Mouse (Mus musculus): ENCODE data around the gene Coro1b. TPM values are rescaled to one million over a fixed set of nuclear protein-coding genes. Genes with fewer than 3 reads are reported as not detected.

Coro1b gene
- polyA plus RNA-seq, 1 experiment: 238 TPM

GRCm38 (mm10) chr19:4189051-4189620 is 40.7 kb downstream of the Coro1b start:
- no peak overlapping the region for H3K4me3 ChIP-seq
- H3K79me2 ChIP-seq (ENCODE audit: control insufficient read depth, insufficient read depth): peaks cover 18% of the 10 kb centered on the region
- no peak overlapping the region for H3K4me2 ChIP-seq (ENCODE audit: low read depth)
- peaks cover 6% of the 10 kb centered on the region for H3K36me3 ChIP-seq (ENCODE audit: control insufficient read depth, insufficient read depth)
- H3ac ChIP-seq (ENCODE audit: control insufficient read depth, insufficient read length): no peak overlapping the region
- H3K27me3 ChIP-seq (ENCODE audit: control insufficient read depth, insufficient read depth, insufficient read length): no peaks in the 10 kb centered on the region
- TF ChIP-seq REST (IDR thresholded peaks at IDR 0.05; ENCODE audit: insufficient read depth, insufficient read length): no peak
- no peak for TF ChIP-seq MAX (IDR thresholded peaks at IDR 0.05; ENCODE audit: low read depth)
- no peak for TF ChIP-seq USF1 (IDR thresholded peaks at IDR 0.05; ENCODE audit: low read depth)
- no peak for TF ChIP-seq SRF (IDR thresholded peaks at IDR 0.05; ENCODE audit: control insufficient read depth, insufficient read length, low read depth)
- no peak for TF ChIP-seq MYOD1 (IDR thresholded peaks at IDR 0.05; ENCODE audit: control insufficient read depth in 1 of 3, insufficient read length in 2 of 3, low read depth in 2 of 3)
- no peak for TF ChIP-seq MYOG (IDR thresholded peaks at IDR 0.05; ENCODE audit: control insufficient read depth in 1 of 3, insufficient read depth in 1 of 3, insufficient read length in 2 of 3, low read depth in 2 of 3)
- no peak for TF ChIP-seq POLR2AphosphoS2 (IDR thresholded peaks at IDR 0.05; ENCODE audit: insufficient read length, low read depth)
- no peak for TF ChIP-seq TCF3 (IDR thresholded peaks at IDR 0.05; ENCODE audit: insufficient read length, low read depth)
- TF ChIP-seq CEBPB (IDR thresholded peaks at IDR 0.05; ENCODE audit: insufficient read depth, poor library complexity, severe bottlenecking): no peak

GRCm38 (mm10) chr19:4190831-4191334 is 42.5 kb downstream of the Coro1b start, which contains the start of gene Tbc1d10c:
Tbc1d10c (minus strand) TSS chr19:4191284.
- peak within 1 kb of the TSS; percentile 73 for H3ac ChIP-seq (ENCODE audit: control insufficient read depth, insufficient read length)
- peak within 1 kb of the TSS; percentile 75 for H3K4me2 ChIP-seq (ENCODE audit: low read depth)
- peak within 1 kb of the TSS; percentile 94 for H3K4me3 ChIP-seq
- peaks cover 16% of the 10 kb centered on the region for H3K36me3 ChIP-seq (ENCODE audit: control insufficient read depth, insufficient read depth)
- H3K79me2 ChIP-seq (ENCODE audit: control insufficient read depth, insufficient read depth): peaks cover 18% of the 10 kb centered on the region
- no peak for TF ChIP-seq MYOD1 (IDR thresholded peaks at IDR 0.05; ENCODE audit: control insufficient read depth in 1 of 3, insufficient read length in 2 of 3, low read depth in 2 of 3)
- TF ChIP-seq POLR2A (IDR thresholded peaks at IDR 0.05; ENCODE audit: insufficient read length, low read depth): no peak
- no peak for TF ChIP-seq USF1 (IDR thresholded peaks at IDR 0.05; ENCODE audit: low read depth)
- TF ChIP-seq MYOG (IDR thresholded peaks at IDR 0.05; ENCODE audit: control insufficient read depth in 1 of 3, insufficient read depth in 1 of 3, insufficient read length in 2 of 3, low read depth in 2 of 3): no peak
- TF ChIP-seq TCF3 (IDR thresholded peaks at IDR 0.05; ENCODE audit: insufficient read length, low read depth): no peak
- TF ChIP-seq REST (IDR thresholded peaks at IDR 0.05; ENCODE audit: insufficient read depth, insufficient read length): no peak
- TF ChIP-seq MAX (IDR thresholded peaks at IDR 0.05; ENCODE audit: low read depth): no peak
- TF ChIP-seq SRF (IDR thresholded peaks at IDR 0.05; ENCODE audit: control insufficient read depth, insufficient read length, low read depth): no peak
- no peak for TF ChIP-seq CEBPB (IDR thresholded peaks at IDR 0.05; ENCODE audit: insufficient read depth, poor library complexity, severe bottlenecking)
- TF ChIP-seq E2F4 (IDR thresholded peaks at IDR 0.05; ENCODE audit: insufficient read depth): no peak
- TF ChIP-seq TCF12 (IDR thresholded peaks at IDR 0.05; ENCODE audit: insufficient read depth, poor library complexity, severe bottlenecking): no peak
- TF ChIP-seq POLR2AphosphoS2 (IDR thresholded peaks at IDR 0.05; ENCODE audit: insufficient read length, low read depth): no peak
- H3K27me3 ChIP-seq (ENCODE audit: control insufficient read depth, insufficient read depth, insufficient read length): no peaks in the 10 kb centered on the region

GRCm38 (mm10) chr19:4191528-4192250 is 43.3 kb downstream of the Coro1b start, which contains the start of gene Ppp1ca:
Ppp1ca (plus strand) TSS chr19:4192065.
- H3K4me3 ChIP-seq: peak within 1 kb of the TSS; percentile 94
- H3ac ChIP-seq (ENCODE audit: control insufficient read depth, insufficient read length): peak within 1 kb of the TSS; percentile 73
- peak within 1 kb of the TSS; percentile 99 for H3K4me2 ChIP-seq (ENCODE audit: low read depth)
- H3K79me2 ChIP-seq (ENCODE audit: control insufficient read depth, insufficient read depth): peaks cover 18% of the 10 kb centered on the region
- peaks cover 18% of the 10 kb centered on the region for H3K36me3 ChIP-seq (ENCODE audit: control insufficient read depth, insufficient read depth)
- no peaks in the 10 kb centered on the region for H3K27me3 ChIP-seq (ENCODE audit: control insufficient read depth, insufficient read depth, insufficient read length)
- TF ChIP-seq MYOG (IDR thresholded peaks at IDR 0.05; ENCODE audit: control insufficient read depth in 1 of 3, insufficient read depth in 1 of 3, insufficient read length in 2 of 3, low read depth in 2 of 3) (no peak), E2F4 (IDR thresholded peaks at IDR 0.05; ENCODE audit: insufficient read depth) (no peak), POLR2AphosphoS2 (IDR thresholded peaks at IDR 0.05; ENCODE audit: insufficient read length, low read depth) (peak; percentile 91), MYOD1 (IDR thresholded peaks at IDR 0.05; ENCODE audit: control insufficient read depth in 1 of 3, insufficient read length in 2 of 3, low read depth in 2 of 3) (peak in 1 of 3 experiments; percentile 7), TCF3 (IDR thresholded peaks at IDR 0.05; ENCODE audit: insufficient read length, low read depth) (no peak), CEBPB (IDR thresholded peaks at IDR 0.05; ENCODE audit: insufficient read depth, poor library complexity, severe bottlenecking) (no peak), MAX (IDR thresholded peaks at IDR 0.05; ENCODE audit: low read depth) (no peak), SRF (IDR thresholded peaks at IDR 0.05; ENCODE audit: control insufficient read depth, insufficient read length, low read depth) (no peak), TCF12 (IDR thresholded peaks at IDR 0.05; ENCODE audit: insufficient read depth, poor library complexity, severe bottlenecking) (no peak), POLR2A (IDR thresholded peaks at IDR 0.05; ENCODE audit: insufficient read length, low read depth) (peak; percentile 90), REST (IDR thresholded peaks at IDR 0.05; ENCODE audit: insufficient read depth, insufficient read length) (no peak), USF1 (IDR thresholded peaks at IDR 0.05; ENCODE audit: low read depth) (no peak)

- peaks cover 18% of the 10 kb centered on the region for H3K79me2 ChIP-seq (ENCODE audit: control insufficient read depth, insufficient read depth)
- no peaks in the 10 kb centered on the region for H3K27me3 ChIP-seq (ENCODE audit: control insufficient read depth, insufficient read depth, insufficient read length)
- peak overlapping the region; percentile 99 for H3K4me2 ChIP-seq (ENCODE audit: low read depth)
- peak overlapping the region; percentile 94 for H3K4me3 ChIP-seq
- peak overlapping the region; percentile 73 for H3ac ChIP-seq (ENCODE audit: control insufficient read depth, insufficient read length)
- H3K36me3 ChIP-seq (ENCODE audit: control insufficient read depth, insufficient read depth): peaks cover 21% of the 10 kb centered on the region
- TF ChIP-seq POLR2A (IDR thresholded peaks at IDR 0.05; ENCODE audit: insufficient read length, low read depth): no peak
- TF ChIP-seq REST (IDR thresholded peaks at IDR 0.05; ENCODE audit: insufficient read depth, insufficient read length): no peak
- no peak for TF ChIP-seq TCF12 (IDR thresholded peaks at IDR 0.05; ENCODE audit: insufficient read depth, poor library complexity, severe bottlenecking)
- no peak for TF ChIP-seq POLR2AphosphoS2 (IDR thresholded peaks at IDR 0.05; ENCODE audit: insufficient read length, low read depth)
- TF ChIP-seq MYOD1 (IDR thresholded peaks at IDR 0.05; ENCODE audit: control insufficient read depth in 1 of 3, insufficient read length in 2 of 3, low read depth in 2 of 3): no peak
- no peak for TF ChIP-seq CEBPB (IDR thresholded peaks at IDR 0.05; ENCODE audit: insufficient read depth, poor library complexity, severe bottlenecking)
- TF ChIP-seq TCF3 (IDR thresholded peaks at IDR 0.05; ENCODE audit: insufficient read length, low read depth): no peak
- no peak for TF ChIP-seq SRF (IDR thresholded peaks at IDR 0.05; ENCODE audit: control insufficient read depth, insufficient read length, low read depth)
- TF ChIP-seq E2F4 (IDR thresholded peaks at IDR 0.05; ENCODE audit: insufficient read depth): no peak
- TF ChIP-seq USF1 (IDR thresholded peaks at IDR 0.05; ENCODE audit: low read depth): no peak
- no peak for TF ChIP-seq MAX (IDR thresholded peaks at IDR 0.05; ENCODE audit: low read depth)
- no peak for TF ChIP-seq MYOG (IDR thresholded peaks at IDR 0.05; ENCODE audit: control insufficient read depth in 1 of 3, insufficient read depth in 1 of 3, insufficient read length in 2 of 3, low read depth in 2 of 3)
These were observed 44.0 kb downstream of the Coro1b start for GRCm38 (mm10) chr19:4192251-4192985.

All from myocyte (in vitro differentiated cells).